Mouse (Mus musculus): Measurements from ENCODE around the gene Ifitm10. TPM values are rescaled to one million over a fixed set of nuclear protein-coding genes. Genes with fewer than 3 reads are reported as not detected.
"Not testable (repeated sequence)": the region's sequence is repeated elsewhere in the genome, so short reads cannot be mapped to it uniquely, and the experiment has no call there.

The Ifitm10 gene
- total and polyA plus RNA-seq, 2 experiments from 2014 or later, result 3.9 to 4.0 TPM

GRCm38 (mm10) chr7:142320906-142321305 is 52.6 kb downstream of the Ifitm10 start:
- WGBS, result 54% methylated on average over 2 of the region's 2 CpGs
- Histone ChIP-seq H3K4me1 (ENCODE audit: control insufficient read depth, insufficient read depth) (no peaks in the 10 kb centered on the region), H3K36me3 (replicated peaks; ENCODE audit: control insufficient read depth, insufficient read depth, low read length) (no peaks in the 10 kb centered on the region), H3K9me3 (replicated peaks; ENCODE audit: control insufficient read depth, low read length) (no peaks in the 10 kb centered on the region), H3K4me2 (ENCODE audit: low read depth, low read length) (no peak overlapping the region), H3K27ac (ENCODE audit: low read depth) (no peak overlapping the region), H3K4me3 (ENCODE audit: low read depth, low read length) (no peak overlapping the region), H3K9ac (replicated peaks; ENCODE audit: low read depth, low read length) (no peak overlapping the region), H3K27me3 (ENCODE audit: control insufficient read depth, insufficient read depth, low read length) (no peaks in the 10 kb centered on the region)
- TF ChIP-seq CTCF (IDR thresholded peaks at IDR 0.05; ENCODE audit: low read depth) (no peak), EP300 (IDR thresholded peaks at IDR 0.05; ENCODE audit: low read depth) (no peak)
- ATAC-seq (ENCODE audit: insufficient read depth, low read depth), result no peak
- DNase-seq (ENCODE audit: low spot score), result no peak

- Histone ChIP-seq H3K4me2 (ENCODE audit: low read depth, low read length) (no peak overlapping the region), H3K27ac (ENCODE audit: low read depth) (no peak overlapping the region), H3K36me3 (replicated peaks; ENCODE audit: control insufficient read depth, insufficient read depth, low read length) (no peaks in the 10 kb centered on the region), H3K9ac (replicated peaks; ENCODE audit: low read depth, low read length) (no peak overlapping the region), H3K4me1 (ENCODE audit: control insufficient read depth, insufficient read depth) (no peaks in the 10 kb centered on the region), H3K27me3 (ENCODE audit: control insufficient read depth, insufficient read depth, low read length) (no peaks in the 10 kb centered on the region), H3K9me3 (replicated peaks; ENCODE audit: control insufficient read depth, low read length) (no peaks in the 10 kb centered on the region), H3K4me3 (ENCODE audit: low read depth, low read length) (no peak overlapping the region)
- TF ChIP-seq CTCF (IDR thresholded peaks at IDR 0.05; ENCODE audit: low read depth), result no peak
- TF ChIP-seq EP300 (IDR thresholded peaks at IDR 0.05; ENCODE audit: low read depth), result no peak
- DNase-seq (ENCODE audit: low spot score) (no peak), ATAC-seq (ENCODE audit: insufficient read depth, low read depth) (no peak)
- 90% methylated on average over 11 of the region's 11 CpGs for WGBS
Observed at GRCm38 (mm10) chr7:142319124-142319523, 54.4 kb downstream of the Ifitm10 start.

DNA sequence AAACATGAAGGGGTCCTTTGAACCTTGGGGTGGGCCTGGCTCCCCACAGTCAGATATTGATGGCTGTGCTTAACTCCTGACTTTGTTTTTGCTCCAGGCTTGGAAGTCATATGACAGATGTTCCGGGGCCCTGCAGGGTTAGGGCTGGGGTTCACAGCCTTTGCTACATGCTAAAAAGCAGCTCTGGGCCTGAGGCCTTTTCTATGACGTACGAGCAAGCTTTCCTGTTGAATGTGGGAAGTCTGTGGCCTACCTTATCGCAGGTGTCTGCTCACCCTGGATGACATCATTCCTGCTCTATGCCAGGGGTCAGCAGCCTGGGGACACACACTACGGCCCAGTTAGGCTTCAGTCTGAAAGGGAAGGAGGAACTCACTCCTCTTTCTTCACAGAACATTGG is 56.3 kb downstream of the Ifitm10 start:
- H3K4me1 ChIP-seq (ENCODE audit: control insufficient read depth, insufficient read depth), result no peaks in the 10 kb centered on the region
- H3K36me3 ChIP-seq (replicated peaks; ENCODE audit: control insufficient read depth, insufficient read depth, low read length), result no peaks in the 10 kb centered on the region
- TF ChIP-seq CTCF (IDR thresholded peaks at IDR 0.05; ENCODE audit: low read depth) (no peak), EP300 (IDR thresholded peaks at IDR 0.05; ENCODE audit: low read depth) (no peak)
- H3K27me3 ChIP-seq (ENCODE audit: control insufficient read depth, insufficient read depth, low read length), result no peaks in the 10 kb centered on the region
- ATAC-seq (ENCODE audit: insufficient read depth, low read depth) (no peak), DNase-seq (ENCODE audit: low spot score) (no peak)
- no peak overlapping the region for H3K4me3 ChIP-seq (ENCODE audit: low read depth, low read length)
- no peak overlapping the region for H3K9ac ChIP-seq (replicated peaks; ENCODE audit: low read depth, low read length)
- 81% methylated on average over 5 of the region's 5 CpGs for WGBS
- H3K9me3 ChIP-seq (replicated peaks; ENCODE audit: control insufficient read depth, low read length), result no peaks in the 10 kb centered on the region
- peak overlapping the region; percentile 18; the same call in 1 of the 2 replicates for H3K27ac ChIP-seq (ENCODE audit: low read depth)
- no peak overlapping the region for H3K4me2 ChIP-seq (ENCODE audit: low read depth, low read length)

DNA sequence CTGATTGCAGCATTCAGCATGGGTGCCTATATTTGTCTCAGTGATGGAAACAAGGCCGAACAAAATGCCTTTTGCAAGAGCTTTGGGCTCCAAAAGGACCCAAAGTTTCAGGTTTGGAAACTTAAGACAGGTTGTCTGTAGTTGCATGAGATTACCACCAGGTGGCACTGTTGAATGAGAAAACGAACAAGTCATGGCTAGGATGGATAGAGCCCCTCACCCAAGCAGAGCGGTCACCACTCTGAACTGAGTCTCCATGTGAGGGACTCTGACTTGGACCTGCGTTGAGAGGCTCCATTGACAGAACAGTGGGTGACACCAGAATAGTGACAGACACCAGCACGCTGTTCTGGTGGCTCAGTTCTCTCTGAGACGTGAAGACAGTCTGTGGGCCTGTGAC is 57.0 kb downstream of the Ifitm10 start:
- no peaks in the 10 kb centered on the region for H3K36me3 ChIP-seq (replicated peaks; ENCODE audit: control insufficient read depth, insufficient read depth, low read length)
- no peak for TF ChIP-seq EP300 (IDR thresholded peaks at IDR 0.05; ENCODE audit: low read depth)
- TF ChIP-seq CTCF (IDR thresholded peaks at IDR 0.05; ENCODE audit: low read depth), result peak; percentile 79
- DNase-seq (ENCODE audit: low spot score), result peak; percentile 69
- no peak overlapping the region for H3K4me3 ChIP-seq (ENCODE audit: low read depth, low read length)
- WGBS, result 30% methylated on average over 6 of the region's 6 CpGs
- no peaks in the 10 kb centered on the region for H3K27me3 ChIP-seq (ENCODE audit: control insufficient read depth, insufficient read depth, low read length)
- no peak overlapping the region for H3K27ac ChIP-seq (ENCODE audit: low read depth)
- no peaks in the 10 kb centered on the region for H3K4me1 ChIP-seq (ENCODE audit: control insufficient read depth, insufficient read depth)
- no peaks in the 10 kb centered on the region for H3K9me3 ChIP-seq (replicated peaks; ENCODE audit: control insufficient read depth, low read length)
- H3K9ac ChIP-seq (replicated peaks; ENCODE audit: low read depth, low read length), result no peak overlapping the region
- no peak overlapping the region for H3K4me2 ChIP-seq (ENCODE audit: low read depth, low read length)
- ATAC-seq (ENCODE audit: insufficient read depth, low read depth), result peak; percentile 44

DNA sequence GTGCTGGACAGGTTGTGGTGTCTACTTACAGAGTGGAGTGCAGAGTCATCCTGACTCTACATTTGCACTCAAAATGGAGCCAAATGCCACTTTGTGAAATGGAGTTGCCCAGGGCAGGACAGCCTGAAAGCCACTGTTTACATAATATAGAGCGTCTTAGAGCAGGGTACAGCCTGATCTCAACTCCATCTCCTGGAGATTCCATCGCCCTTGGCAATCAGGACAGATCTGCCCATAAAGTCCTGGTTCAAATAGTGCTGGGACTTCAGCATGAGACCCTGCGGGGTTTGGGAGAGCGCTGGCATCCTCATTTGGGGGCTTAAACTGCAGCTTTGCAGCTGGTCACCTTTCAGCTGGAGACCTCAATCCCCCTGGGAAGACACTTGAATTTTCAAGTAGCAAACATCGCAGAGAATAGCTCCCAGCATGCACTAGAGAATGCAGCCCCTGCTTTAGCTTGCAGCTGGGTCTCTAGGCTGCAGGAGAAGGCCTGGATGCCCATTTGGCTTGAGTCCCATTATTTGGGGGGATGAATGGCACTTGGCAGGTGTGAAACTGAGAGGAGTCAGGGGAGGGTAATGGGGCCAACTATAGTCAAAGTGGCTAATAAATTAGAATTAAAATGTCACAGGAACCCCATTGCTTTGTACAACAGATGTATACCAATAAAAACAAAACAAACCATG is 58.8 kb downstream of the Ifitm10 start:
- DNase-seq (ENCODE audit: low spot score), result no peak
- TF ChIP-seq EP300 (IDR thresholded peaks at IDR 0.05; ENCODE audit: low read depth) (no peak), CTCF (IDR thresholded peaks at IDR 0.05; ENCODE audit: low read depth) (no peak)
- ATAC-seq (ENCODE audit: insufficient read depth, low read depth), result no peak
- H3K4me1 ChIP-seq (ENCODE audit: control insufficient read depth, insufficient read depth), result no peaks in the 10 kb centered on the region
- H3K9ac ChIP-seq (replicated peaks; ENCODE audit: low read depth, low read length), result no peak overlapping the region
- no peak overlapping the region for H3K4me2 ChIP-seq (ENCODE audit: low read depth, low read length)
- H3K36me3 ChIP-seq (replicated peaks; ENCODE audit: control insufficient read depth, insufficient read depth, low read length), result no peaks in the 10 kb centered on the region
- no peaks in the 10 kb centered on the region for H3K9me3 ChIP-seq (replicated peaks; ENCODE audit: control insufficient read depth, low read length)
- H3K27ac ChIP-seq (ENCODE audit: low read depth), result no peak overlapping the region
- H3K4me3 ChIP-seq (ENCODE audit: low read depth, low read length), result no peak overlapping the region
- H3K27me3 ChIP-seq (ENCODE audit: control insufficient read depth, insufficient read depth, low read length), result no peaks in the 10 kb centered on the region
- WGBS, result 66% methylated on average over 5 of the region's 5 CpGs

DNA sequence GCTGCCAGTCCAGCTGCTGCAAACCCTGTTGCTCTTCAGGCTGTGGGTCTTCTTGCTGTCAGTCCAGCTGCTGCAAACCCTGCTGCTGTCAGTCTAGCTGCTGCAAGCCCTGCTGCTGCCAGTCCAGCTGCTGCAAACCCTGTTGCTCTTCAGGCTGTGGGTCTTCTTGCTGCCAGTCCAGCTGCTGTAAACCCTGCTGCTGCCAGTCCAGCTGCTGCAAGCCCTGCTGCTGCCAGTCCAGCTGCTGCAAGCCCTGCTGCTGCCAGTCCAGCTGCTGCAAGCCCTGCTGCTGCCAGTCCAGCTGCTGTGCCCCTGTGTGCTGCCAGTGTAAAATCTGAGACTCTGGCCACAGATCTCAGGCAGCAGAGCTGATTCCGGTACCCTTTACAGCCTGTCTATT is 69.6 kb downstream of the Ifitm10 start:
- not testable (repeated sequence) for H3K9me3 ChIP-seq (replicated peaks; ENCODE audit: control insufficient read depth, low read length); H3K36me3 ChIP-seq (replicated peaks; ENCODE audit: control insufficient read depth, insufficient read depth, low read length); H3K27ac ChIP-seq (ENCODE audit: low read depth); DNase-seq (ENCODE audit: low spot score); H3K27me3 ChIP-seq (ENCODE audit: control insufficient read depth, insufficient read depth, low read length); H3K4me3 ChIP-seq (ENCODE audit: low read depth, low read length); H3K4me2 ChIP-seq (ENCODE audit: low read depth, low read length); ATAC-seq (ENCODE audit: insufficient read depth, low read depth); H3K4me1 ChIP-seq (ENCODE audit: control insufficient read depth, insufficient read depth); H3K9ac ChIP-seq (replicated peaks; ENCODE audit: low read depth, low read length)
- 65% methylated on average over 1 of the region's 1 CpGs for WGBS

All from heart, postnatal 0 days (tissue).